Mouse (Mus musculus): ENCODE measurements around the gene Map3k7.
"Not testable (repeated sequence)": the region's sequence is repeated elsewhere in the genome, so short reads cannot be mapped to it uniquely, and the experiment has no call there.

Gene Map3k7

DNA sequence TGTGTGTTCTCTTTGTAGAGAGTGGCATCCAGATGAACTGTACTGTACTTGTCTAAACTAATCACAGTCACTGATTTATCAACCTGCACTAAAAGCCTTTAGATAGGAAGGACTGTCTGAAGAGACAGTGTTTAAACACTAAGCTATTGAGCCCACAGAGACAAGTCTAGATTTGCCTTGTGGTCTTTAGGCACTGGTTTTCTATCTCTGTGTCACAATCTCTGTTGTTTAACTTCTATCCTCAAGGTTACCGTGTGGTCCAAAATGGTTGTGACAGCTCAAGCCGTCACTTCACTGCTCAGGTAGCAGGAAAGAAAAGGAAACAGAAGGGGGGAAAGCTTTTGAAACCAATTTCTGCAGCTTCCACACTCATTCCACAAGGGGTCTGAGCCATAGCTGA, 29.5 kb downstream of the Map3k7 start:
- no peak for DNase-seq (ENCODE audit: low spot score)

DNA sequence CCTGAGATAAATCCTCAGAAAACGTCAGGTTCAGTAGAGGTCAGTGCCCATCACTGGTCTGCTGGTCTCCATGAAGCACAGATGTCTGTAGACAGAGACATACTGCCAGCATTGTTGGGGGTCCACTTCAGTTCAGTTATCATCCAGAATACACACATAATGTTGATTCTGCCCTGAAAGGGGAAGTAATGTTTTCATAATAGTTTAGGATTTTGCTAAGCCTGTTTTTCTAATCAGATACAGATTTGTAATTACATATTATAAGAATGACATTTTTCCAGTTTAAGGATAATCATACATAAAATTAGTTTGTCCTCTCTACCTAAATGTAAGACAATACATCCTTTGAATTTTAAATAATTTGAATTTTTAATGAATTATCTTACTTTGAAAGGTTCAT, 30.0 kb downstream of the Map3k7 start:
- no peak for DNase-seq (ENCODE audit: low spot score)

DNA sequence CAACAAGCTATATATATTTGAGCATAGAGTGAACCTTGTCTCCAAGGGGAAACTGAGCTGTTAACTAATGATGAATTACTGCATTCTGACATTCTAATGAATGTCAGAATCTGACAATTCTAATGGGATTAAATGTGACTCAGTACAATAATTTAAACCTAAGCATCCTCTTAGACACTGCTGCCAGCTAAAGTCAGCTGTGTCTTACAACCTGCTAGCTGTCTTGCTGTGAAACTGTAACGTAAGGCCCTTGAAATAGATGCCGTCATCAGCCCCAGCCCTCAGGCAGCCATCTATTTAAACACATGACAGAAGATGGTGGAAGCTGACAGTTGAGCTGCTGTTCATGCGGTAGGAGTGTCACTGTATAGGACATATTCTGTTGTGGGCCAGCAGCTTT, 37.6 kb downstream of the Map3k7 start:
- DNase-seq (ENCODE audit: low spot score): no peak

DNA sequence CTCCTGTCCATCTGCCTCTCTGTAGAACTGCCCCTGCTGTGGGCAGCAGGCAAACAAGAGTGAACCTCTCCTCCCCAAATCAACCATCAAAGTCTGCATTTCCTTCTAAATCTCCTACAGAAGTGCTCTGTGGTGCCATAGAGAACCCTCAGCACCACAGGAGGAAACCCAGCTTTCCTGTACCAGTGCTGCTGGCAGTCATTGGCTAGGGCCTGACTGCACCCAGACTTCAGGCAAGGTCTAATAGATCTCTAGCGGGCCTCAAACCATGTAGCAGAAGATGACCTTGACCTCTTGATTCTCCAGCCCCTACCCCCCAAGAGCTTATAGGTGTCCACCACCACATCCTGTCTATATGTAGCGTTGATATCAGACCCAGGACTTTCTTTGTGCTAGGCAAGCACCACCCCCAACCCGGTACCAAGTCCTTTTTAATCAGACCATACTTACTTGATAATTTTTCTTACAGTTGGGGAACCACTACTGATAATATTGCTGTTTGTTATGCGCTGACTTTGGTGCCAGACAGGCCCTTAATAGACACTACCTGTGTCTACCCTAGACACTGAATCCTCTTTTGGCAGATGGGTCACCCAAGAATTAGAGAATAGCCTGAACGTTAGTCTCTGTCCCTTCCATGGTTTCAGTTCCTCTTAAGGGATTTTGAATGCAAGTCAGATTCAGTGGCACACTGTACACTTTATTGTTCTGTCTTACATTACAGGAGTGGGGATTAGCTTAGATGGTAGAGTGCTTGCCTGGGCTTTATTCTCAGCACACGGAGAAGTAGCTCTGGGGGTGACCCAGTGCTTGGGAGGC, 41.1 kb downstream of the Map3k7 start:
- DNase-seq (ENCODE audit: low spot score): no peak

DNA sequence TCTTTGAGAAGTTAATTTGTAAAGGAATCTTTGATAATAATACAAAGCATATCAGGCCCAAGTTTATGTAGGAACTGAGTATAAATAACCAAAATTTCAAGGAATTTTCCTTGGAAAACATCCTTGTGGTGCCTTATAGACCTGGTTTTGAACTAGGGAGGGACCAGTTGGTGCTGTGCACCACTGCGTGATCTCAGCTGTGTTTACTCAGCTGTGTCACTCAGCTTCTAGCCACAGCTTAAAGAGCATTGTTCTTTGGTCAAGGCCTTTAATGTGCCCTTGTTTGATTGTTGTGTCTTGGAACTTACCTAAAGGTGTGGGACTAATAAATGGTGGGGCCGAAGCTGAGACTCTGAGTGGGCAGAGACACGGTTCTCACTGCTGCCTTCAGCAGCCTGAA, 43.3 kb downstream of the Map3k7 start:
- no peak for DNase-seq (ENCODE audit: low spot score)

DNA sequence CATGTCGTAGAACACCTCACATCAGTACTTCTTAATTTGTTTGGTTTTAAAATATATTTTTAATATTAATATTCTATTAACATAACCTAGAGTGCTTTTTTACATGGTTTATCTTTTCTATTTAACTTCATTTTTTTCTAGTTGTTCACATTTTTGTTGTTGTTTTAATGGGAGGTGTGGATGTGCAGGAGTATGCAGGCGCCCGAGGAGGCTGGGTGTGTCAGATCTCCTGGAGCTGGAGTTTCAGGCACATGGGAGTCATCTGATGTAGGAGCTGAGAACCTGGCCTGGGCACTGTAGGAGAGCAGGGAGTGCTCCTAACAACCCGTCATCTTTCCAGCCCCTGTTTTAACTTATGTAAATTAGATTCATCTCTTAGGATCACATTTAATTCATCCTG, 44.2 kb downstream of the Map3k7 start:
- DNase-seq (ENCODE audit: low spot score): no peak

DNA sequence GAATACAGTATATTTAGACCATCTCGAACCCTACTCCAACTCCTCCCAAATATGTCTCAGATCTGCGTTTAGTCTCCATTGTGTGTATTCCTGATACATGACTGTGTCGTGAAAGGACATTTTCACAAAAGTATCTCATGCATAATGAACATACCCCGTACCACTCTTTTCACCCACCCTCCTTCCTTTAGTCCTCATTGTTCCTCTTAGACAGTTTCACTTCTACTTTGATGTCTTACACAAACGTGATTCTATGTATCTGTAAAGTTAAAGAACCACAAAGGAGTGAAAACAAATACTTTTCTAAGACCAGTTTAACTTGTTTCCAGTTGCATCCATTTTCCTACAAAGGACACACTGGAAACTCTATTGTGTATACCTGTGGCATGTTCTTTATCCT, 46.9 kb downstream of the Map3k7 start:
- no peak for DNase-seq (ENCODE audit: low spot score)

DNA sequence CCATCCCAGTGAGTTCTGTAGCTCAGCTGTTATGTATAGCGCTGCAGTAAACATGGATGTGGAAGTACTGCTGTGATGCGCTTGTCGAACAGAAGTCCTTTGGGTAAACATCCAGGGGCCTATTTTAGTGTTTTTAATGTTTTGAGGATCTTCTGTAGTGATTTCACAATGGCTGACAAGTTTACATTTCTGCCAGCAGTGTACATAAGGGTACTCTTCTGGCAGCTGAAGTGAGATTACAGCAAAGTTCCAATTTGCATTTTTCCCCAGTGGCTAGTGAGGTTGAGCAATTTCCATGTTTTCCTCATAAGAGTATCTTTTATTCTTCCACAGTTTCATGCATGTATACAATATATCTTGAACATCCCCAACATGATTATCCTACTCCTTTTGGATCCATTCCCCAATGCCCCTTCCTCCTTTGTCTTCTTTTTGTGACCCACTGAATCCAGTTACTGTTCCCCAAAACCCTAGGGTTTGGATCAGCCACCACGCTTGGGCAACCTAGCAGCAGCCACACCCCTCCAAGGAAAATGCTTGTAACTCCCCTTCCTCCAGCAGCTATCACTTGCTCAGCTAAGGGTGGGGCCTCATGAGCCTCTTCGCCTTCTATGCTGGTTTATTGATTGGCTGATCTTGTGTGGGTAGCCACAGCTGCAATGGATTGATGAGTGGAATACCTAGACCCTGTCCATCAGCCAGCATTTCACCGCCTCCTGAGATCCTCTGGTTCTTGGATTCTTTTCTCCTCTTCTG, 47.5 kb downstream of the Map3k7 start:
- no peak for DNase-seq (ENCODE audit: low spot score)

DNA sequence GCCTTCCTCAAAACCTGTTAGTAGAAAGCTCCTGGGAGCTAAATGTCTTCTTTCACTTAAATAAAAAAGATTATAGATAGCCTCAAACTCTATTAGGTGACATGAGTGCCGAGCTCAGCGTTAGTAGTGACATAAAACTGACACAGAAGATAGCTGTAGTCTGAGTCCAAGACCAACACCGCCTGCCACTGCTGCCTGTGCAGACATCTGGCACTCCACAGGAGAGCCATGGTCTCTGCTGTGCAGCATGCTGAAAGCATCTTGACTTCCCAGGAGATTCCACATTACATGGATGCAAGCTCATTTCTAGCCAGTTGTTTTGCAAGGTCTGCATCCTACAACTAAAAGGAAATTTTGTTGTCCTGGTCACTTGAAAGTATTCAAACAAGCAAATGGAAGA, 57.2 kb downstream of the Map3k7 start:
- no peak for DNase-seq (ENCODE audit: low spot score)

DNA sequence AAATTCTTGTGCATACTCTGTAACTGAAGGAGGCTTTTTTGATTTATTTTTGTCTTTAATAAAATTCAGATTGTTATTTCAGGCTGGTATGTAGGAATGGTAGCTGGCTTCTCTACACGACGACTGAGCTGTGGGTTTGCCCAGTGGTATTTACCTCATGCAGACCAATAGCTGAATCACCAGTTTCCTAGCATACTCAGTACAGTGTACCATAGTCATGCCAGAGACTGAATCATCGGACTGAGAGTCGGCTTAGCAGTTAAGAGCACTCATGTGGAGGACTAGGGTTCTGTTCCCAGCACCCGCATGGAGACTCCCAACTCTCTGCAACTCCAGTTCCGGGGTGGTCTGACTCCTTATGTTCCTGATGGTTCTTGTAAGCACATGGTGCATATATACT, 58.4 kb downstream of the Map3k7 start:
- DNase-seq (ENCODE audit: low spot score): no peak

DNA sequence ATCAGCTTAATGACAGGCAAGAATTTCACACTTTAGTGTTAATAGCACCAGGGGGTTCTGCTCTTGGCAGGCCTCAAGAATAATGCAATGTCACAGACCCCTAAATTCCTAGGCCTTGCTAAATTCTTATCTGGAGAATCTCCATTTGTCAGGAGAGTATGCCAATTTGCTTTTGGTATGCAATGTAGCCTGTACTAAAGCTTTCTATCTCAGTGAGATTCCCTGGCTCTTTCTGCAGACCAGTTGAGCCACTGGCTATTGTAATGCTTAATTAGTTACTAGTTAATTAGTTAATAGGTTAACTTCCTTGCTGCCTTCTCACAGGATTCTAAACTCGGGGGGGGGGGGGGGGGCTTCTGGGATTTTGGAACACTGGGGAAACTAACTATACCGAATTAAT, 60.3 kb downstream of the Map3k7 start:
- DNase-seq (ENCODE audit: low spot score): not testable (repeated sequence)

DNA sequence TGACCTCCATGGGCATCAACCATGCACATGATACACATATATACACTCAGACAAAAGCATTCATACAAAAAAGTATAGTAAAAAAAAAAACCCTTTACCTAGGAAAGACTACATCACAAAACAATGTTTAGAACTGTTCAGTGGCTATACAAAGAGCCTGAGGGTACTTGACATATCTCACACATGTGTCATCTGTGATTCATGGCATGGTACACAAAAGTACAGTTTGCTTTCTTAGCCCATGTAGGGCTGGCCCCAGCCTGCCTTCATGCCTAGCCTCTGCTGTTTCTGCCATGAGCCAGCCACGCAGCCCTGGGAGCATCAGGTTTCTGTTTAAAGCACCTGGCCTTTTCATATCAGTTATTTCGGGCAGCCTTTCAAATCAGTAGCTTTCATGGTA, 61.2 kb downstream of the Map3k7 start:
- DNase-seq (ENCODE audit: low spot score): no peak

DNA sequence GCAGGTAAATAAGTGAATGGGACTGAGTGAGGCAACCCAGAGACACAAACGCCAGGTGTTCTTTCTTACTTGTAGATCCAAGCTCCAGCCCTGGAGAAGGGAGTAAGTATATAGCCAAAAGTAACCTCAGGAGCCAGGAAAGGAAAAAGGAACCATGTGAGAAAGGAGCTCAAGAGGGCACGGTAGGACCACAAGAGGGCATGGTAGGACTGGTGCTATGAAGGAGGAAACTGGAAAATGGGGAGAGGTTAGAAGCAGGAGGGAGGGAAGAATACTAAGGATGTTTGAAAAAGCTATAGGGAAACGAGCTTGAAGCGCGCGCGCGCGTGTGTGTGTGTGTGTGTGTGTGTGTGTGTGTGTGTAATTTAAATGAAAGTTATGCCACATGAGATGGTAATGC, 63.2 kb downstream of the Map3k7 start:
- DNase-seq (ENCODE audit: low spot score): no peak

DNA sequence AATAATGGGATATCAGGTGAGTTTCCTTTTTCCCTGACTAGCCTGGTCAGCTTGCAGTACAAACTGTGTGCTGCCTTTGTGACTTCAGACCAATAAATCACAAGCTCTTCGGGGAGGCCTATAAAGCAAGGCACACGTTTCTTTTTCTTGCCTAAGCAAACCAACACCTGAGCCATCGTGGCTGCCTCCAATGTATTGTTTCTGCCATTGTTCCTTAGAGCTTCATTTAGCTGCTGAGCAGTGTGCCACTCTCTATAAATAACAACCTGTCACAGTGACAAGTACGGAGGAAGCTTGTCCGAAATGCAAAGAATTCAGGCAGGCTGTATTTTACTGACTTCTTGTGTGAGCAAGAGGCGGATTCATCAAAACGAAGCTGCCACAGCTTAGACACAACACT, 73.4 kb downstream of the Map3k7 start:
- no peak for DNase-seq (ENCODE audit: low spot score)

DNA sequence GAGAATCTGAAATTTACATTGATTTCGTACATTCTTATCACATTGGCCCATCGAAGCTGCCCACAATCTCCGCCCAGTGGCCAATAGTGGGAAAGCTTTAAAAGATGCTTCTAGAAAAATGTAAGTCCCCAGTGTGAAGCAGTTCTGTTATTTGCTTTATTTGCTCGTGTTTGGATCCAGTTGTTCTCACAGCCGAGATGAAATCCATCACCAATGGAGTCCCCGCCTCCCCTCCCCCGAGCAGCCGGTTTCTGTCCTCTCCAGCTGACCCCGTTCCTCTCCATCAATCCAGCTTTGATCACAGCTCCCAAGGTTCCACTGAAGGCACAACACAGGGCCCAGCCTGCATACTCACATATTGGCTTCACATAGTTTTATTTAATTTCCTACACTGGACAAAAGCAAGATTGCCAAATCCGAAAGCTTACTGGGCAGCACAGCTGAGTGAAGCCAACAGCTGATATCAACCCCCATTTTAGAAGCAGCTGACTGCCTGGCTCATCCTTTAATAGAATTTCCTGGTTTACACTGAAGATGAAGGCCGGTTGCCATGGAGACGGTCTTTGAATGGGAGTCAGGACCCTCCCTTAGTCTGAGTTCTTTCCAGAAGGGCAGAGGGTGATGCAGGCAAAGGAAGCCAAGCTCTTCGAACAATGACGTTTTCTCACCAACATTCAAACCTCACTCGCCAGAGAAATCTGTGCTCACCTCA, 78.0 kb downstream of the Map3k7 start:
- no peak for DNase-seq (ENCODE audit: low spot score)

DNA sequence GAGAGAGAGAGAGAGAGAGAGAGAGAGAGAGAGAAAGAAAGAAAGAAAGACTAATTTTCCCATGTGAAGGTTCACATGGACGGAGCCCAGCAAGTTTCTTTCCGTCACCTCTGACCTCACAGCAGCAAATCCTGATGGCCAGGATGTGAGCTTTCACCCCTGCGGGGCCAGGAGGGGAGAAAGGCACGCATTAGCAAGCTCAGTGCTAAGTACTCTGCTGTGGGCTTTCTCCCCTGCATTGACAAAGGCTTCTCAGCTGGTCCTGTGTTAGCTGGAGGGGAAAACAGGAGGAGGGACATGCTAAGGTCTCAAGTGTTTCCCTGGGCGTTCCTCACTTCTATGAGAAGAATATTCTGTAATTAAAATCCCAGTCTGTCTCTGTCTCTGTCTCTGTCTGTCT, 81.3 kb downstream of the Map3k7 start:
- DNase-seq (ENCODE audit: low spot score): no peak

DNA sequence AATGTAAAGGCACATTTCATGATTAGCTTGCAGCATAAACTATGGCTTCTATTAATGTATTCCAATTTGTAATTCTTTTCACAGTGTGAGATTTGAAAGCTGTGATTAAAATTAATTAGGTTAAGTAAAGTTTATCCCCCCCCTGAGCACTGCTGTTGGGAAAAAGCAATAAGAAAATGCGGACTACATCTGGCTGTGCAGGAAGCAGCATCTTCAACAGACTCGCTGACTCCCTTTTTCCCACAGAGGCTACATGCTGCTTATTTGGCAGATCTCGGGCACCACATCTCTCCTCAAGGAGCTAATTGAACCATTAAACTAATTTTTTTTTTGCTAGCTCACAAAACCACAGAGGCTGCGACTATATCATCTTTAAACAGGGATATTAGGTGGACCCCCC, 85.9 kb downstream of the Map3k7 start:
- no peak for DNase-seq (ENCODE audit: low spot score)

DNA sequence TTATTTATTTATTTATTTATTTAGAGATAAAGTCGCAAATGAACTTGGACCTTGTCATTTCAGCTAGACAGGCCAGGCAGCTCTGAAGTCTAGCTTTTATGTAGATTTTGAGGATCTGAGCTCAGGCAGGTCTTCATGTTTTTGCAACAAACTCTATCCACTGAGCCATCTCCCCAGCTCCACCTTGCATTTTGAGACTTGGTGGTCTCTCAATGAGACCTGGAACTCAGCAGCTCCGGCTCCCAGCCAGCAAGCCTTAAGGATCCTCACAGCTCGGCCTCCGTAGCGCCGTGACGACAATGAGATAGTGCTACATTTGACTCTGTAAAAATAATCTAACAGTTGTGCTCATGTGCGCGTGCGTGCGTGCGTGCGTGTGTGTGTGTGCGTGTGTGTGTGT, 89.3 kb downstream of the Map3k7 start:
- DNase-seq (ENCODE audit: low spot score): no peak

DNA sequence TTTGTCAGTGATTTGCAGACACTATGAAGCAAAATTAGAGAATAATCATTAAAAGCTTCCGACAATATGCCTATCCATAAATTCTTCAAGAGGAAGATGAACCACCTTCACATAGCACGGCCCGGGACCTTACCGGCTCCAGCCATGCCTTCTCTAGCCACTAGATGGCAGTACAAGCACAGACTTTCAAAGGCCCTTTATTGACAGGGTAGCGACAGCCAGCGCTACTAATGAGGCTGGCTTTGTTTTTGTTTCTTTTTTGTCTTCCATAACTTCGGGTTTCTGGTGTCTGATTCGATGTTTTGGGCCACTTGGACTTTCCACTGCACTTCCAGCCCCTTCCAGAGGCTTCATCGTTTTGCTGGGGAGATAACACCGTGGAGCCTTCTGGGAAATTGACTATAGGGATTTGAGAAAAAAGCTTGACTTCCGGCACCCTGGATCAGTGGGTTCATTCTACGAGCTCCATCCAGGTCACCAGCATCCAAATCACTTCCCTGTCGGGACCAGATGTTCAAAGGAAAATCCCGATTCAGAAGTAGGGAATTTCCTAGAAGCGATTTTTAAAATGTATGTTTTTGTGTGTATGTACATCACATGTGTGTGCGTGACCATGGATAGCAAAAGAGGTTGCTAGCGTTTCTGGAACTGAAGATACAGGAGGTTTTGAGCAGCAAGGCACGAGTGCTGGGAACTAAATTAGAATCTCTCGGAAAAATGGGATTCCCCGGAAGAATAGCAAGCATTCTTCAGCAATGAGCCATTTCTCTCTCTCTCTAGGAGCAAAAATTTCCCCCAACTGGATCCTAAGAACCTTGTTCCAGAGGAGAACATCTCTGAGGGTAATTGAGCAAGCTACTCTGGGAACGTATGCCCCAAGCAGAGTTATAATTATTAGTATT, 91.5 kb downstream of the Map3k7 start:
- DNase-seq (ENCODE audit: low spot score): peak; percentile 81

DNA sequence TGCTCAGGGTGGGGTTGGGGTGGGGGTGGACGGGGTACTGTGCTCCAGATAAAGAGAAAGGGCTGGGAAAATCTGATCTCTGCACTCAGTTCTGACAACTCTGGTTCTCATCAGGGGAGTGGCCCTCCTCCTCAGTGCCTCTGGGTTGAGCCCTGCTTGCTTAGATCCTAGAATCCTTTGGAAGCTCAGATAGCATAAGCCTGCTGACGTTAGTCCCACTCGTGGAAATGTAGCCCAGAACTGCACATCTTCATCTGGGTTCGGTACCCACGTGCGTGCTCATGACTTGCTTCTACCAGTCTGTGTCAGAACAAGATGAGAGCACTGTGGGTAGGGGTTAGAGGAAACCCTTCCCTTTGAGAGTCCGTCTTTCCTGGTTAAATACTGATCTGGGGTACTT, 92.5 kb downstream of the Map3k7 start:
- no peak for DNase-seq (ENCODE audit: low spot score)

DNA sequence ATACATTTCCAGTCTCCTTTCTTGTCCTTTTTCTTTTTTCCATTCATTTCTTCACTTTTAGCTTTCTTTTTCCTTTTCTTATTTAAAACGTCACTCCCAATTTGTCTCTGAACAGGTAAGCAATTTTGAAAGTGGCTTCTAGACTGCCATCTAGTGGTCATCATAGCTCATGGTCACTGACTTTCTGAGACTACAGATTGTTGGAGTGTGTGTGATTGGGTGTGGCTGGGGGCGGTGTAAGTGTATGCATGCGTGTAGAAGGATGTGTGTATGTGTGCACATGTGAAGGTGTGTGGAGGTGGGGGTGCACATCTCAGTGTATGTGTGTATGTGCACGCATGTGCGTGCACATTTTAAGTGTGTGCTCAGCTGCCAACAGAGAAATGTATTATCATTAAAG, 93.2 kb downstream of the Map3k7 start:
- DNase-seq (ENCODE audit: low spot score): no peak

DNA sequence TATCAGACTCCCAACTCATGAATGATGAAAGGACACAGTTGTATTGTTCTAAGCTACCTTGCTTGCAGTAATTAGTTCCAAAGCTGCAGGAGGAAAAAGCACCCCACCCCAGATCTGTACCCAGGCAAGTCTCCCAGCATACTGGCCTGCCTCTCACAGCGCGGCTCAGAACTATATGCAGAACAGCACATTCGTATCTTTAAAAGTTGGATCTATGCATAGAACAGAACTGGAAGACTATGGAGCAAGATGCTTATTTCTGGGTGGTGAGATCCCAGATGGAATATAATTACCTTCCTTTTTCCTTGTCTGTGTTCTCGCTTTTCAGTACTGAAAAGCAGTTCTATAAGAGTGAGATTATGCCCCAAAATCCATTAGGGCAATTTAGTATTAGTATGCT, 96.8 kb downstream of the Map3k7 start:
- no peak for DNase-seq (ENCODE audit: low spot score)

Measured in left cerebral cortex, adult 11 months (tissue).